Mouse (Mus musculus) ES-E14 (cell line): ENCODE measurements at regions not wholly inside any gene's neighbourhood (a gene's known extent, or its start where the extent isn't known, plus 50 kb on each side); places are given as distances from the start of the nearest gene placed in this dataset.

ENCODE experiments used
- HCFC1 ChIP-seq: IDR thresholded peaks from 2 replicates; pipeline ENCODE4 v1.6.1; 2012; ENCODE audit warnings: low read length, inconsistent platforms, borderline replicate concordance; ENCODE audit not compliant: insufficient read depth
- ZNF384 ChIP-seq: IDR thresholded peaks from 2 replicates; pipeline ENCODE4 v1.6.1; 2012; ENCODE audit warnings: low read depth, low read length, inconsistent platforms

DNA sequence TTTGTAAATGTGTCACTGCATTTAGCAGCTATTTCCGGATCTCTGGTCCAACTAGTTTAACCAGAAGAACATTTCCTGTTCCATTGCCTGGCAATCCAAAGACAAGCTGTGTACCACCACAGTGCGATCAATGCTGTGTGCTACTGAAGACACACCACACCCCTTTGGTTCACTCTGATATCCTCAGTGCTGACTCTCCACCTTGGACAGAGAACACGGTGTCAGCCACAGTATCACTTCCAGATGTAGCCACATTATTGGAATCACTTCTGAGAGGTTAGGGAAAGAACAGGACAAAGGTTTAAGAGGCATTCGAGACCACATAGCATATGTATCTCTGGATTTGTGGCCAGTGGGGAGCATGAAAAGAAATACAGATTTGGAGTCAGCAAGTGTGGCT, 264.4 kb upstream of the Cdyl start:
- no peak for TF ChIP-seq HCFC1
- no peak for TF ChIP-seq ZNF384
